Mouse (Mus musculus): ENCODE measurements around the gene Larp6.

- TF ChIP-seq CTCF (IDR thresholded peaks at IDR 0.05; ENCODE audit: control insufficient read depth, insufficient read depth, insufficient replicate concordance, low read depth, low read length) (no peak), POLR2A (IDR thresholded peaks at IDR 0.05; ENCODE audit: control insufficient read depth, low read depth, low read length) (no peak)
Observed at GRCm38 (mm10) chr9:60769711-60770111, 56.9 kb downstream of the Larp6 start.
